Mouse (Mus musculus): ENCODE measurements around the gene Xirp1. TPM values are rescaled to one million over a fixed set of nuclear protein-coding genes. Genes with fewer than 3 reads are reported as not detected.

Xirp1 gene
- 0.25 TPM for polyA plus RNA-seq (2014; fragmentation: Illumina TruSeq; extraction: RNeasy Lipid Tissue Mini Kit (QIAGEN cat#74804); ENCODE audit: low read depth, low replicate concordance)

GRCm38 (mm10) chr9:120023086-120023811, at the start of gene Xirp1:
Xirp1 (minus strand) TSS chr9:120023598.

GRCm38 (mm10) chr9:120069779-120070178, 46.4 kb upstream of the Xirp1 start, which contains the start of gene Cx3cr1:
Cx3cr1 (minus strand) TSS chr9:120069879.

GRCm38 (mm10) chr9:119984536-119985011, 38.8 kb downstream of the Xirp1 start, which contains the start of gene Csrnp1:
Csrnp1 (minus strand) TSS chr9:119984658.

Other genes starting within 250 kb of the Xirp1 start
- not detected for gene Scn11a, start 198.1 kb downstream of the Xirp1 start, polyA plus RNA-seq (2014; fragmentation: Illumina TruSeq; extraction: RNeasy Lipid Tissue Mini Kit (QIAGEN cat#74804); ENCODE audit: low read depth, low replicate concordance)
- gene Wdr48, start 128.7 kb downstream of the Xirp1 start, polyA plus RNA-seq (2014; fragmentation: Illumina TruSeq; extraction: RNeasy Lipid Tissue Mini Kit (QIAGEN cat#74804); ENCODE audit: low read depth, low replicate concordance), result 36.3 TPM
- 33.6 TPM for gene Gorasp1, start 86.0 kb downstream of the Xirp1 start, polyA plus RNA-seq (2014; fragmentation: Illumina TruSeq; extraction: RNeasy Lipid Tissue Mini Kit (QIAGEN cat#74804); ENCODE audit: low read depth, low replicate concordance)
- 6.3 TPM for gene Ttc21a, start 86.0 kb downstream of the Xirp1 start, polyA plus RNA-seq (2014; fragmentation: Illumina TruSeq; extraction: RNeasy Lipid Tissue Mini Kit (QIAGEN cat#74804); ENCODE audit: low read depth, low replicate concordance)
- gene Csrnp1, start 38.9 kb downstream of the Xirp1 start, polyA plus RNA-seq (2014; fragmentation: Illumina TruSeq; extraction: RNeasy Lipid Tissue Mini Kit (QIAGEN cat#74804); ENCODE audit: low read depth, low replicate concordance), result 8.6 TPM
- 6.9 TPM for gene Cx3cr1, start 46.3 kb upstream of the Xirp1 start, polyA plus RNA-seq (2014; fragmentation: Illumina TruSeq; extraction: RNeasy Lipid Tissue Mini Kit (QIAGEN cat#74804); ENCODE audit: low read depth, low replicate concordance)
- not detected for gene Ccr8, start 68.5 kb upstream of the Xirp1 start, polyA plus RNA-seq (2014; fragmentation: Illumina TruSeq; extraction: RNeasy Lipid Tissue Mini Kit (QIAGEN cat#74804); ENCODE audit: low read depth, low replicate concordance)
- 23.7 TPM for gene Slc25a38, start 86.8 kb upstream of the Xirp1 start, polyA plus RNA-seq (2014; fragmentation: Illumina TruSeq; extraction: RNeasy Lipid Tissue Mini Kit (QIAGEN cat#74804); ENCODE audit: low read depth, low replicate concordance)
- 1,283 TPM for gene Rpsa, start 104.1 kb upstream of the Xirp1 start, polyA plus RNA-seq (2014; fragmentation: Illumina TruSeq; extraction: RNeasy Lipid Tissue Mini Kit (QIAGEN cat#74804); ENCODE audit: low read depth, low replicate concordance)
- gene Mobp, start 126.1 kb upstream of the Xirp1 start, polyA plus RNA-seq (2014; fragmentation: Illumina TruSeq; extraction: RNeasy Lipid Tissue Mini Kit (QIAGEN cat#74804); ENCODE audit: low read depth, low replicate concordance), result 0.17 TPM

All from adipose tissue, adult 10 weeks (tissue).